Mouse (Mus musculus) MEL-GATA-1-ER (cell line): Measurements from ENCODE around the gene Pcdh19.

Experiments
- DNase-seq: peaks from one replicate; pipeline ENCODE4 v3.0.0-alpha.2; 2012; ENCODE audit warnings: low read depth; ENCODE audit errors: extremely low read depth

Pcdh19 gene

GRCm38 (mm10) chrX:133657308-133658302, 31.2 kb downstream of the Pcdh19 start:
- DNase-seq, result peak; percentile 12

GRCm38 (mm10) chrX:133655876-133656538, 32.8 kb downstream of the Pcdh19 start:
- no peak for DNase-seq

DNA sequence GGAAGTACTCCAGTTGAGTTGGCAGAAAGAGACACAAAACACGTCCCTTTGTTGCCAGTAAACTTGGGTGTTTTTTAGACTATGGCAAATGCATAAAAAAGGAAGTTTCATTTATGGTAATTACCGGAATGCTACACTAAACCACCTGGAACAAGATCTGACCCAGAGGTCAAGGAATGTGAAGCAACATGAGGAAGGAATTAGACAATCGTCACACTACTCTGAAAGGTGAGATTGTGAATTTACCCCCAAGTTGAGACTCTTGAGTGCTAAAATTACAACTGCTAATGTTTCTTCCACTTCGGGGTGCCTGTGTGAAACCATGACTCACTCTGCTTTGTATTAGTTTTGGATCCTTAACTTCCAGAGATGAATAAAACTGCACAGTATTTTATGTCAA, 33.6 kb downstream of the Pcdh19 start:
- DNase-seq, result no peak

- no peak for DNase-seq
Observed at GRCm38 (mm10) chrX:133653071-133653470, 35.7 kb downstream of the Pcdh19 start.

DNA sequence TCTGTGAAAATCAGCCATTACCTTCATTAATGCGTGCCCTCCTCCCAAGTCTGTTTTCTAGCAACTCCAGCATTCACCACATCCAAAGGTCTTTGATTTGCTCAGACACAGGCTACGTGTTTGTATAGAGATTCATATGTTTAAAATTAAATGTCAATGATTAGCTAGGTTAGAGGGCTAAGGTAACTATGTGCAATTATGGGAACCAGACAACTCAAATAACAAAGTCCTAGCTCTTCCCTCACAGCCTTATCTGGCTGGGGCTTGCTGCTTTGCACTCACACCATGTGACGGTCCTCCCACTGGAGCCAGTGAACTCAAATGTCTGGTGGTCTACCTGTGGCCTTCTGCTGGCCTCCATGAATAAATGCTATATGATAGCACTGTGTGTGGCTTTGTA, 38.4 kb downstream of the Pcdh19 start:
- no peak for DNase-seq

- no peak for DNase-seq
Observed at GRCm38 (mm10) chrX:133647809-133648208, 41.0 kb downstream of the Pcdh19 start.

DNA sequence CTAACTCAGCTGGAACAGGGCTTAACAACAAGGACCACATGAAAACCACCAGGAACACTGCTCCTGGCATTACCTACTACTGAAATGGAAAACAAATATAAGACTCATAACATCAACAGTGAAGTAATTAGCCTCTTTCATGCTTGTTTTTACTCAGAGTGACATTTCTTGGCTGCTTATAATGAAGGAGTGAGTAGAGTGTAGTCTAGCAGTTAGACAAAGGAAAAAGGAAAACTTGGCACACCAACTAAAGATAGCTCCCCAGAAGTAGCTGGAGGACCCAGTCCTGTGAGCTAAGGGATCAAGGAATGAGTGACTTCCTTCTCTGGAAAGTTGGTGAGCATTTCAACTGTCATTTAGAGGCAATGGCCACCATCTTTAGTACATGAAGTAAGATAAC, 49.3 kb downstream of the Pcdh19 start:
- no peak for DNase-seq

DNA sequence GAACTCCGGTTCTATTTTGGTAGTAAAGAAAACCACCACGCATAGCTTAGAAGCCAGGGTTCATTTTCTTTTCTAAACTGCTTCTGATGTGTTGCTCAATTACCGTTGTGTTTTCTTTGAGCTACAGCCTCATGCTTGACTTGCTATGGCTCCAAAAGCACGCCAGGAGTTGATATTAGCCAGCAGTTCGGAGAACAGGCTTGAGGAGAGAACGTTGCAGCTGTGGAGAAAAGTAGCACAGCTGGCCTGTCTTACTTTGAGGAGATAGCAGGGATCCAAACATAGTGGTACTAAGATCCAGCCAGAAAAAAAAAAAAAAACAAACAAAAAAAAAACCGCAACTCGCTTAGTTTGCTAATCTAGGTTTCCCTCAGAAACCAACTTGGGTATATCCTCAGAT, 59.2 kb downstream of the Pcdh19 start:
- no peak for DNase-seq

GRCm38 (mm10) chrX:133618222-133618621, 70.6 kb downstream of the Pcdh19 start:
- DNase-seq, result no peak

GRCm38 (mm10) chrX:133605828-133606227, 83.0 kb downstream of the Pcdh19 start:
- DNase-seq, result no peak

DNA sequence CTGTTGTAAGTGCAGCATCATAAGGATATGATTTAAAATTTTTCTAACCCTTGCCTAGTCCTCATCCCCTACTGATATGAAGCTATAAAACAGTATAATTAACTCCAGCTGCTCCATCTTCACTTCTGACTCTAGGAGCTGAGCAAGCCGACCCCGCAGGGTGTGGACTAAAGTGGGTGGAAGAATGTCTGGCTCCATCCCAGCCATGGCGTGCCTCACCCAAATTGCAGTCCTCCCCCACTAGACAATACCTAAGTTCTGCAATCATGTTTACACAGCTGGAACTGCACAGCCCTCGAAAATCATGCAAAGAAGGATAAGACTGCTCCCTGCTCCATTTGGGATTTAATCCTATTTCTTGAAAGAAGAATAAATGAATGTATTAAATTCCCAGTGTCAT, 84.5 kb downstream of the Pcdh19 start:
- DNase-seq, result no peak

DNA sequence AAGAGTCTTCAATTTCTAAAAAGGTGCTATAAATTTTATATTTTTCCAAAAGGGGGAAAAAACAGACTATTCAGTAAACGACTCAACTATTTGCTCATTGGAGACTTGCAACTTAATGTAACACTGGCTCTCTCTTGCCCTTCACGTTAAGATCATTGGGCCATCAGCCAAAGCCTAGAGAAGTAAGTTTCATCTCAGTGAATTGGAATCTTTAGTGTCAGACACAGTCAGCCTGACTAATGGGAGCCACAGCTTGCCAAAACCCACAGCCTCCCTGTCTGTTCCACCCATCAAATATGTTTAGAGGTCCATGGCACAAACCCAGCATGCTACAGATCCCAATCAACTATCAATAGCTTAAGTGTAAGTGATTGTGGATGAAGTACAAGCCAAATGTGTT, 86.7 kb downstream of the Pcdh19 start:
- no peak for DNase-seq

GRCm38 (mm10) chrX:133601658-133602057, 87.1 kb downstream of the Pcdh19 start:
- no peak for DNase-seq

DNA sequence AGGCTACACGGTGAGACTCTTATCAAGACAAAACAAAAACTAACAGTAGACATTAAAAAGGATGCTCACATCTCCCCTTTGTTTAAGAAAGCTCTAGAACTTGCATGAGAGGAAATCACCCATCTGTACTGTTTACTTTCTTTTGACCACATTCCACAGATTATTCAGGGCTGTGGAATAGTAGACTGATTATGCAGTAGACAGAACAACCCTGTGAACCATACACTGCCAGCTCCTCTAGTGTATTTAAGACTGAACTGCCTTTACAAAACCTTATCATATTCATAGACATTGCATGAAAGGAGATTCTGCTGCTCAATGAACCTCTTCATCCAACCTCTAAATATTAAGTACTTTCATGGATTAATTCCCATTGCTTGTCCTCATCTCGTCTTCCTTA, 87.6 kb downstream of the Pcdh19 start:
- no peak for DNase-seq

DNA sequence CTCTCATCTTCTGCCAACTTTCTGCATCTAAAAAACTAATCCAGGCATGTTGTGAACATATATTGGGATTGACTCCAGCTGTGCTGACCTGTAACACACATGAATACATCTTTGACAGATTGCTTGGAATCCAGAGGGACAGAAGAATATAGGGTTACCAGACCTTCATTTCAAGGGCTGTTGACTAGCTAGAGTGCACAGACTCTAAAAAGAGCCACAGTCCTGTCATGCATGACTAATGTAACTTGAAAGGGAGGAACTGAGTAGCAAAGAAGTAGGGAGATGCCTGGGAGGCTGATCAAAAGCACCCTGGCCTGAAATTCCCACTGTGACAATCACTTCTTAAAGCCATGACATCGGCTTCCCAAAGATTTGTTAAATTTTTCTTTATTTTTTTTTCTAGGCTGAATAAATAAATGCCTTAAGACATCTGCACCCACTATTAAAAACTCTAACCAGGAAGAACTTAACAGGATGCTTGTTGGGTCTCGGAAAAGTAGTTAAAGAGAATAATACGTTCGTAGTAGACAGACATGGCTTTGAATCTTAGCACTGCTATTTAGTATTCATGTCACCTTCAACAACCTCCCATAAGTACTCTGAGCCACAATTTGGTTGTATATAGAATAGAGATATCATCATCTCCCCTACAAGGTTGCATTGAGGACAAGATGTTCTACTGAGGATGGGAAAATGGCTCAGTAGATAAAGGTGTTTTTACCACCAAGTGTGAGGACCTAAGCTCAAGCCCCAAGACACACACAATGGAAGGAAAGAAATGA, 113.0 kb downstream of the Pcdh19 start:
- no peak for DNase-seq

DNA sequence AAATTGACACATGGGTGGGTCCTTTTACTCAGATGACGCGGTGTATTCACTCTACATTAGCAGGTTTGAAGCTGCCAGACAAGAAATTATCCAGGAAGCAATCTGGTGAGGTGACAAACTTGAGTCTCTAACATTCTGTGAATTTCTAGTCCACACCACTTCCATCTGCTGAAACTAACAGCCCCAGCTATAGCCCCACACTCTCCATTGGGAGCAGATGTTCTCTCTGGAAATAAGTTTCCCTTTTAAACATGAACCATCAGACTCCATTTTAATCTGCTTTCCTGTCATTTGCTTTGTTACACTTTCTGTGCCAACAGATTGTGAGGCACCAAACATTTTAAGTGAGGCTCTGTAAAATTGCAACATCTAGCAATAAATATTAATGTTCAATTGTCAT, 123.4 kb downstream of the Pcdh19 start:
- DNase-seq, result no peak
